Mouse (Mus musculus): Measurements from ENCODE around the gene Atf7.

DNA sequence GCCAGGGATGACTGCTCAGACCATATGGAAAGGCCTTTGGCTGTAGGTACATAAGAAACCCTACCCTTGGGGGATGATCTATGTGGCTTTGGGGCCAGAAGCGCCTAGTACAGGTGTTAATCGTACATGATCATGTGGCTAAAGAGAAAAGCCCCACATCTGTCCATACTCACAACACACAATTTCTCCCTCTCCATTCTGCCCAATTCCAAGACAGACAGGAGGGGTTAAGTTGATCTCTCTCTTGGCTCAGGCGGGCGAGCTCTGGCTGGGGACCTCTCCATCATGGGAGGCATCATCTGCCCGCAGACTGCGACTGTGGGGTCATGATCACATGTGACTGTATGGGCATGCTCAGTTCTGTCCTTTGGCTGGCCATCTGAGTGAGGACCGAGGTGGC lies 91.3 kb downstream of the Atf7 start:
- TF ChIP-seq CTCF (IDR thresholded peaks at IDR 0.05) (no peak), EP300 (IDR thresholded peaks at IDR 0.05) (no peak)
